Comparison of ENCODE assay signal across 9 mouse cellular contexts in the genomic region with DNA sequence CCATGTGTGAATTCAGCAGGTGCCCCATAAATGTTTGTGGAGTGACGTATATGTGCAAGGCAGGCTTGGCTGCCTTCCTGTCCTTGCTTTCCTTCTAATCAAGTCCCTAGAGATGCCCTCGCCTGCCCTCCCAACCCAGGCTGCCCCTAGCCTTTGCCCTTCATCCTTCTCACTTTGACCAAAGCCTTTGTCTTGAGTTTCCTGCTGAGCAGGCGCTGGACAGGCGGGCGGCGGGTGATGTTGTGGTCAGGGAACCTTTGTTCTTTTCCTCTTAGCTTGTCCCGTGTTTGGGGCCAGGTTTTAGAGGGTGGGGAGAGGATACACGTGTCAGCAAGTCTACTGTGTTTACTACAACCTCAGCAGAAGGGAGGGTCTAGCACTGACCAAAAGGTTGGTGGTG. TPM values are rescaled to one million over a fixed set of nuclear protein-coding genes. Genes with fewer than 3 reads are reported as not detected.
A peak's percentile ranks its signal among the peaks of the same experiment; 100 is the strongest.
DNase-seq lines count a peak whose midpoint lies in the region; ATAC-seq and TF ChIP-seq lines count a peak whose summit lies in the region.
"Had no signal": no experiment of that assay in that cellular context is flagged by ENCODE, and none has a peak within 500 bp of the region (broad histone marks: within the 10 kb centered on the region; RNA-seq: fewer than 3 reads in every experiment).

No protein-coding gene starts in this region.

- H3K27ac ChIP-seq in forebrain, embryonic 15.5 days (replicated peaks) = no peak overlapping the region
- H3K27ac ChIP-seq in forebrain, embryonic 10.5 days = no peak overlapping the region
- H3K27ac ChIP-seq in midbrain, embryonic 15.5 days = no peak overlapping the region
- H3K27ac ChIP-seq in midbrain, embryonic 16.5 days (ENCODE audit: low read length) = no peak overlapping the region
- H3K27ac ChIP-seq in neural tube, embryonic 15.5 days (replicated peaks) = no peak overlapping the region
- no peak overlapping the region for H3K27ac ChIP-seq in thymus, adult 2 months (ENCODE audit: control insufficient read depth, insufficient read depth, low read length)
- H3K27ac ChIP-seq: embryonic facial prominence, embryonic 12.5 days had no signal

- ATAC-seq in forebrain, embryonic 15.5 days (replicated peaks) = no peak
- no peak for ATAC-seq in midbrain, embryonic 15.5 days (replicated peaks)
- no peak for ATAC-seq in midbrain, embryonic 16.5 days
- ATAC-seq in neural tube, embryonic 15.5 days (ENCODE audit: low FRiP score) = no peak

- H3K27me3 ChIP-seq in forebrain, embryonic 15.5 days = peaks cover 14% of the 10 kb centered on the region; the same call in 1 of the 2 replicates
- peaks cover 70% of the 10 kb centered on the region for H3K27me3 ChIP-seq in forebrain, embryonic 10.5 days (ENCODE audit: poor library complexity, severe bottlenecking)
- H3K27me3 ChIP-seq in midbrain, embryonic 15.5 days (replicated peaks) = peaks cover 16% of the 10 kb centered on the region; the same call in 1 of the 2 replicates
- H3K27me3 ChIP-seq in midbrain, embryonic 16.5 days (ENCODE audit: control insufficient read depth, insufficient read depth, low read depth, low read length) = peaks cover 18% of the 10 kb centered on the region
- H3K27me3 ChIP-seq in neural tube, embryonic 15.5 days (replicated peaks) = peaks cover 30% of the 10 kb centered on the region
- H3K27me3 ChIP-seq in thymus, adult 2 months (ENCODE audit: control insufficient read depth, insufficient read depth, low read length) = no peaks in the 10 kb centered on the region; the same call in 1 of the 2 replicates

- no peak overlapping the region for H3K9ac ChIP-seq in forebrain, embryonic 15.5 days (replicated peaks)
- no peak overlapping the region for H3K9ac ChIP-seq in midbrain, embryonic 15.5 days
- no peak overlapping the region for H3K9ac ChIP-seq in midbrain, embryonic 16.5 days (ENCODE audit: low read depth, low read length)
- H3K9ac ChIP-seq in neural tube, embryonic 15.5 days (replicated peaks) = no peak overlapping the region
- H3K9ac ChIP-seq: embryonic facial prominence, embryonic 12.5 days had no signal

- H3K4me1 ChIP-seq in forebrain, embryonic 15.5 days = peaks cover 29% of the 10 kb centered on the region
- peaks cover 52% of the 10 kb centered on the region for H3K4me1 ChIP-seq in forebrain, embryonic 10.5 days
- peaks cover 6% of the 10 kb centered on the region; the same call in 1 of the 2 replicates for H3K4me1 ChIP-seq in midbrain, embryonic 15.5 days
- peaks cover 7% of the 10 kb centered on the region; the same call in 1 of the 2 replicates for H3K4me1 ChIP-seq in midbrain, embryonic 16.5 days (ENCODE audit: control insufficient read depth, insufficient read depth, low read length)
- H3K4me1 ChIP-seq in neural tube, embryonic 15.5 days = peaks cover 38% of the 10 kb centered on the region
- H3K4me1 ChIP-seq in thymus, adult 2 months (replicated peaks; ENCODE audit: control insufficient read depth, insufficient read depth, low read length) = peaks cover 26% of the 10 kb centered on the region

- DNase-seq in forebrain, embryonic 10.5 days (ENCODE audit: extremely low spot score, low spot score) = no peak
- peak; percentile 76 for DNase-seq in kidney, adult 11 months
- no peak for DNase-seq in thymus, adult 2 months
- DNase-seq in thymus, postnatal 14 days = no peak

- TF ChIP-seq POLR2A in thymus, adult 2 months (IDR thresholded peaks at IDR 0.05; ENCODE audit: control insufficient read depth, extremely low read depth, insufficient read depth, low read length, poor library complexity) = no peak

- H3K4me3 ChIP-seq in forebrain, embryonic 15.5 days = no peak overlapping the region
- no peak overlapping the region for H3K4me3 ChIP-seq in forebrain, embryonic 10.5 days
- H3K4me3 ChIP-seq in midbrain, embryonic 15.5 days = no peak overlapping the region
- H3K4me3 ChIP-seq in midbrain, embryonic 16.5 days (ENCODE audit: low read depth, low read length) = no peak overlapping the region
- no peak overlapping the region for H3K4me3 ChIP-seq in neural tube, embryonic 15.5 days (replicated peaks)
- H3K4me3 ChIP-seq in thymus, adult 2 months (ENCODE audit: control insufficient read depth, insufficient read depth, low read length) = no peak overlapping the region
- H3K4me3 ChIP-seq: embryonic facial prominence, embryonic 12.5 days had no signal

- H3K36me3 ChIP-seq in forebrain, embryonic 15.5 days = no peaks in the 10 kb centered on the region
- H3K36me3 ChIP-seq in forebrain, embryonic 10.5 days (replicated peaks) = no peaks in the 10 kb centered on the region
- H3K36me3 ChIP-seq in midbrain, embryonic 15.5 days (replicated peaks) = no peaks in the 10 kb centered on the region
- H3K36me3 ChIP-seq in midbrain, embryonic 16.5 days (ENCODE audit: control insufficient read depth, insufficient read depth, low read length) = no peaks in the 10 kb centered on the region
- H3K36me3 ChIP-seq in neural tube, embryonic 15.5 days = no peaks in the 10 kb centered on the region
- no peaks in the 10 kb centered on the region for H3K36me3 ChIP-seq in thymus, adult 2 months (ENCODE audit: control insufficient read depth, insufficient read depth, low read length)
- H3K36me3 ChIP-seq: embryonic facial prominence, embryonic 12.5 days had no signal

- no peaks in the 10 kb centered on the region for H3K9me3 ChIP-seq in forebrain, embryonic 15.5 days
- no peaks in the 10 kb centered on the region for H3K9me3 ChIP-seq in forebrain, embryonic 10.5 days
- H3K9me3 ChIP-seq in midbrain, embryonic 15.5 days = no peaks in the 10 kb centered on the region
- H3K9me3 ChIP-seq in midbrain, embryonic 16.5 days (replicated peaks; ENCODE audit: control insufficient read depth, low read length, poor library complexity, severe bottlenecking) = no peaks in the 10 kb centered on the region
- H3K9me3 ChIP-seq in neural tube, embryonic 15.5 days (replicated peaks) = no peaks in the 10 kb centered on the region
- H3K9me3 ChIP-seq: embryonic facial prominence, embryonic 12.5 days had no signal

- no peak for TF ChIP-seq CTCF in thymus, adult 2 months (IDR thresholded peaks at IDR 0.05; ENCODE audit: borderline replicate concordance, control insufficient read depth, extremely low read depth, insufficient read depth, low read length, poor library complexity)

- H3K4me2 ChIP-seq in forebrain, embryonic 15.5 days (replicated peaks) = peak overlapping the region; percentile 98
- H3K4me2 ChIP-seq in midbrain, embryonic 15.5 days = peak overlapping the region; percentile 88; the same call in 1 of the 2 replicates
- no peak overlapping the region for H3K4me2 ChIP-seq in midbrain, embryonic 16.5 days (ENCODE audit: low read length)
- peak overlapping the region; percentile 100; the same call in 1 of the 2 replicates for H3K4me2 ChIP-seq in neural tube, embryonic 15.5 days
- H3K4me2 ChIP-seq: embryonic facial prominence, embryonic 12.5 days had no signal

- 18% methylated on average over 8 of the region's 8 CpGs for WGBS in forebrain, embryonic 15.5 days
- 19% methylated on average over 8 of the region's 8 CpGs for WGBS in forebrain, embryonic 10.5 days
- WGBS in midbrain, embryonic 15.5 days = 16% methylated on average over 8 of the region's 8 CpGs
- WGBS in midbrain, embryonic 16.5 days = 21% methylated on average over 8 of the region's 8 CpGs
- WGBS in neural tube, embryonic 15.5 days = 27% methylated on average over 8 of the region's 8 CpGs
- WGBS in thymus, adult 2 months = 64% methylated on average over 8 of the region's 8 CpGs

RNA-seq across cellular contexts. Expression of a gene that starts 32.2 kb away (rescaled TPM):
- polyA plus RNA-seq in forebrain, embryonic 15.5 days (2015; fragmentation: Nextera tagmentation; extraction: Ambion mirVana) = 42.5 and 46.4 TPM in 2 replicates
- polyA plus RNA-seq in forebrain, embryonic 10.5 days (2016; fragmentation: Nextera tagmentation; extraction: Ambion mirVana) = 16.2 and 16.3 TPM in 2 replicates
- 31.4 and 32.2 TPM in 2 replicates for polyA plus RNA-seq in midbrain, embryonic 15.5 days (2015; fragmentation: Nextera tagmentation; extraction: Ambion mirVana)
- polyA plus RNA-seq in midbrain, embryonic 16.5 days (2015; fragmentation: Nextera tagmentation; extraction: Ambion mirVana) = 31.6 and 35.5 TPM in 2 replicates
- 27.9 and 28.5 TPM in 2 replicates for polyA plus RNA-seq in neural tube, embryonic 15.5 days (2015; fragmentation: Nextera tagmentation; extraction: Ambion mirVana)
- polyA plus RNA-seq in thymus, adult 2 months (2012; rRNA removed) = 8.2 and 12.0 TPM in 2 replicates

RNA-seq across cellular contexts. Expression of a gene that starts 43.0 kb away (rescaled TPM):
- 0.87 TPM in 1 of 2 replicates, not detected in the other for polyA plus RNA-seq in forebrain, embryonic 15.5 days (2015; fragmentation: Nextera tagmentation; extraction: Ambion mirVana)
- polyA plus RNA-seq in forebrain, embryonic 10.5 days (2016; fragmentation: Nextera tagmentation; extraction: Ambion mirVana) = not detected in 2 replicates
- polyA plus RNA-seq in midbrain, embryonic 15.5 days (2015; fragmentation: Nextera tagmentation; extraction: Ambion mirVana) = not detected in 2 replicates
- 0.65 and 0.69 TPM in 2 replicates for polyA plus RNA-seq in midbrain, embryonic 16.5 days (2015; fragmentation: Nextera tagmentation; extraction: Ambion mirVana)
- polyA plus RNA-seq in neural tube, embryonic 15.5 days (2015; fragmentation: Nextera tagmentation; extraction: Ambion mirVana) = 0.99 TPM in 1 of 2 replicates, not detected in the other
- polyA plus RNA-seq in thymus, adult 2 months (2012; rRNA removed) = 0.60 TPM in 1 of 2 replicates, not detected in the other
- polyA plus RNA-seq: embryonic facial prominence, embryonic 12.5 days had no signal
